Mouse (Mus musculus): ENCODE data around the gene Bcl2l12.
A peak's percentile ranks its signal among the peaks of the same experiment; 100 is the strongest.

The Bcl2l12 gene

DNA sequence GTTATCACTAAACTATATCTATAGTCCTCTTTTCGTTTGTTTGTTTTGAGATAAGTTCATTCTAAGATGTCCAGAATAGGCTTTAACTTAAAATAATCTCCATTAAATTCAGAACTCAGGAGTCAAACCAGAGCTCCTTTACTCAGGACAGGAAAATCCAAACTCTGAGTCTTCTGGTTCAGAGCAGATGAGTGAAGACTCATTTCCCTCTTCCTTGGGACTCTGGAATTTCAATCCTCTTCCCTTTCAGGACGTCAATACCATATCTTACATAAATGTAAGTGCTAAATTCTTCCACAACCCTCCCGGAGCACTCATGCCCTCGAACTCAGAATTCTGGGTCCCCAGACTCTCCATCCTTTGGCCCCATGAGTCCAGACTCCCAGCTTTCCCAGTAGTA, 18.2 kb upstream of the Bcl2l12 start:
- no peak for DNase-seq

DNA sequence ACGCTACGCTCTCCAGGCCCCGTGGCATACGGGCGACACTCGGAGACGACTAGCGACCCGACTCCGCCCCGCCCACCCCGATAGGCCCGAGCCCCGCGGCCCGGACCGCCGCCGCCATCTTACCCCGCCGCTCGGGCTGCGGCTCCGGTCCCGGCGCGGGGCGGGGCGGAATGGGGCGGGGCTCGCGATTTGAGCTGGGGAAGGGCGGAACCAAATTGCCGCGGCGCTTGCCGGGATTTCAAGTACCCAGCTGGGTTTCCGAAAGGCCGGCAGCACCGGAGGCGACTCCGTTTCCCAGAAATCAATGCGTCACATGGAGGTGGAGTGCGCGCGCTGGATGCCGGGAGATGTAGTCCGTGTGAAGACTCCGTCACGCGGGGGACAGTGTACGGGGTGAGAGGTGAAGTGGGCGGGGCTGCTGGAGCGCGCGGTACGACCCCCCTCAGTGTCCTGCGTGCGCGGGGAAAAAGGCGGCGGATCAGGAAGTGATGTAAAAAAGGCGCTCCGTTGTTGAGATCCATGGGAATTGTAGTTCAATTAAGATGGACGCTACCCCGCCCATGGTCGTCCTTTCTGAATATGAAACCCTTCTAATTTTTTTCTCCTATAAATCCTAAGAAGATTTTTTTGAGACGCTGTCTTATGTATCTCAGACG, 17.6 kb upstream of the Bcl2l12 start, which contains the start of gene Scaf1:
Gene Scaf1, minus strand, starts transcription at position 407 of the 656 bp plus-strand sequence.
- peak; percentile 98 for DNase-seq

DNA sequence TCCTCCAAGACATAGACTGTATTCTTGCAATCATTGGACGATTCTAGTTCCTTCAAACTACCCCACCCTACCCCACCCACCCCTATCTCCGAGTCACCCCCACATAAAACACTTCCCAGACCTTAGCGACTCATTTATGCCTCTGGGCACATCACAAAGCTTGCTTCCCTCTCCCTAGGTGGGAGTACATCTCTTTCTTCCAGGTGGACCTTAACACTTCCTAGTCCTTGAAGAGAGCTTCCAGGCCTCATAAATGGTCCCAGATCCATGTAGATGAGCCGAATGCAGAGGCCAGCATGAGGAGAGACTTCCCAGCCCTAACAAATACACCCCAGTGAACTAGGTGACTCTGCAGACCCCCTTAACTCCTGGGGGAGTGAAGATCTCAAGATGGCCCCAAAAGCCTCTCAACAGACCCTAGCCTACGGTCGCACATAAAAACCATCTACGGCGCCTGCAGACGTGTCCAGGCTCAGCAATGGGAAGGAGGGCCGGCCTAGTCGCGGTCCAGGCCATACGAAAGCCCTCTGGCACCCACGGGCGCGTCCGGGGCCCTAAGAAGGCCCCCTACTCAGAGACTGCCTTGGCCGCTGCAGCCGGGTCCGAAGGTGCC, 16.9 kb upstream of the Bcl2l12 start:
- no peak for DNase-seq

DNA sequence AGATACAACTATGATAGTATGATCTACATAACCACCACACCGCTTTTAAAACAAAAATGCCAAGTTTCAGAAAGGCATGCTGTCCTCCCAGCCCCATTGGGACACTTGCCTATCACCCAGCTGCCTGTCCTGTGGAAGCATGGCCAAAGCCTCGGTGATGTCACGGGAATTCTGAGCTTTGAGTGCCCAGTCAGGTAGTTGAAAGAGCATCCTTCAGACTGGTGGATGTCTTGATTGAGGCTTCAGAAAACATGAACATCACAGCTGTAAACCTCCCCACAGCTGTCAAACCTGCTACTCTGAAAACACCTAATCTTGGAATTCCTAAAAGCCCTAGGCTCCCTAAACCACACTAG, 15.6 kb upstream of the Bcl2l12 start:
- no peak for DNase-seq

DNA sequence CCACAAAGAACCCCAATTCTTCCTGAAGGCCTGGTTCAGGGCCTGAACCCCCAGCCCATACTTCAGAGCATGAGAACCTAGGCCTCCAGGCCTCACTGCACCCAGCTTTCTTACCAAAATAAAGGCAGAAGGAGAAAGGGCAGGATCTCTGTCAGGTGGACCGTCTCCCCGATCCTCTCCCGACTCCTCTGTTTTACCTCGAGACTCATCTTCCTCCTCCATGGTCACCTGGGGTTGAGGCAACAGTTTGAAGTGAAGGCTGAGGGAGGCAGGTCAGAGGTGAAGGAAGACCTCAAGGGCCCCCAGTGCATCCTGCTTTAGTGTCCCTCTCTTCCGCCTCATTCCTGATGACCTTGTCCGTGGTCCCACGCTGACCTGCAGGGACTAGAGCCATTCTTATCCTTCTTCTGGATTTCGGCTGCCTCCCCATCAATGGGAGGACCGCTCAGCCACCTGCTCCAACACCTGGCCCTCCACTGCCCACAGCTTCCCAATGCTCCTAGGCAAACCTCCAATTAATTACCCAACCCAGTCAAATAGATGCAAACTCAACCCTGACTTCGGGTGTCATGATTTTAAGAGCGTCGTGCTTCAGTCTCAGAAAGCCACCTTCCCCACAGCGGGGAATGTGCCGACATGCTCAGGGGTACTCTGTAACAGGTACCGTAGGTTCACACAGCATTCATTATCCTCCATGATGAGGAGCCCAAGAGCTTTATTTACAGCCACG, 15.0 kb upstream of the Bcl2l12 start:
- no peak for DNase-seq

DNA sequence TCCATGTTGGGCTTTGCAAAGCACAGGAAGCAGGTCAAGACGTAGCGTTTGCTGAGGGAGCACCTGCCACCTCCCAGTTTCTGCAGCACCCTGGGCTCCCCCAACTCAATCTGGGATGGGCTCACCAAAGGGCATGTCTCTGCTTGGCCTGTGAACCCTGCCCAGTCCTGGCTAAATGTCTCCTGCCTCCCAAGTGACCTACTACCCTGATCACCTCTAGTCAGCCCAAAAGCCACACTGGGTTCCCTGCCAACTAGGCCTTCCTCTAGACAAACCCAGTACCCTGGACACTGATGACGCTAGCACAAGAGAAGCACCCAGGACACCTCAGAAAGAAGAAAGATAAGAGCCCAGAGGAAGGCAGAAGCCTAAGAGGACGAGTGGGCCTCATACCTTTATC, 14.3 kb upstream of the Bcl2l12 start:
- DNase-seq, result no peak

DNA sequence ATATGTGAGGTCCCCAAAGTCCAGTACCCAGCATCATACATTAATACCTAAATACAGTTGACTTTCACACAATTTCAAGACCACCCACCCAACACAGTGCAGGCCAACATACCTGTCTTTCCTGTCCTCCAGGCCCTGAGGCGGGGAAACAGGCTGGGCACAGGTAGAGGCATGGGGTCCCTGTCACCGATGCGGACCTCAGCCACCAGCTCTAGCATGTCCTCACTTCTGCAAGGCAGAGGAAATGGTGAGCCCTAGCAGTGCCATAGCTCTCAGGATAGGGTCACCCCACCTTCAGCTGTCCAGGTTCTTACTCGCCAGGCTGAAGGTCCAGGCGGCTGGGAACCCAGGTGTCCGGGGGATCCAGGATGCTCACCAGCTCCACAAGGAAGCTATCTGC, 13.5 kb upstream of the Bcl2l12 start:
- no peak for DNase-seq

DNA sequence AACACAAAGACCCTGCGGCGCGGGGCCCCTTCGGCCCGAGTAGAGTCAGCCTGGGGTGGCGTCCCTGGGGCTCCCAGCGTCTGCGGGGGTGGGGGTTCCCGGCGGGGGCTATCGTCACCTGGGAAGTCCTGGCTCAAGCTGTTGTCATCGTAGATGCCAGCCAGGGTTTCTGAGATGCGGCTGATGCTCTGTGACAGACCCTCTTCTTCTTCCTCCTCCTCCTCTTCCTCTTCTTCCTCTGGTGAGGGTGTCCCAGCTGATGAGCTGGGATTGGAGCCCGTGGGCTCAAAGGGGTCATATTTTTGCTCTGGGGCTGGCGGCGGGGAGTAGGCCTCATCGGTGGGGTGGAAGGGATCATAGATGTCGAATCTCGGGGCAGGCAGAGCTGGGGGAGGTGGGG, 9.9 kb upstream of the Bcl2l12 start:
- no peak for DNase-seq

DNA sequence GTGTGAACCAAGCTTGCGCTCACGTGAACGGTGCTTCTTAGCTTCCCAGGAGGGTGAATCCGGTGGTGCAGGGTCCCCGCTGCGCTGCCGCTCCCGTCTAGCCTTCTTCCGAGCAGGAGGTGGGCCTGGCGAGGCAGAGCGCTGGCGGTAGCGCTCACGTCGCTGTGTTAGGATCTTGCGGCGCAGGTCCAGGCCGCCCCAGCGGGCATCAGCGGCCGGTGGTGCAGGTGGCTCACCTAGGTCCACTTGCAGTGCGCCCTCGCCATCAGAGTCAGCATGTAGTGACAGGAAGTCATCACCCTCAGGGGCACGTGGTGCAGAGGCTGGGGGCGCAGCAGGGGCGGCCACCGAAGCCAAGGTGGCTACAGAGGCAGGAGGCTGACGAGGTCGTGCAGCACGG, 9.3 kb upstream of the Bcl2l12 start:
- no peak for DNase-seq

DNA sequence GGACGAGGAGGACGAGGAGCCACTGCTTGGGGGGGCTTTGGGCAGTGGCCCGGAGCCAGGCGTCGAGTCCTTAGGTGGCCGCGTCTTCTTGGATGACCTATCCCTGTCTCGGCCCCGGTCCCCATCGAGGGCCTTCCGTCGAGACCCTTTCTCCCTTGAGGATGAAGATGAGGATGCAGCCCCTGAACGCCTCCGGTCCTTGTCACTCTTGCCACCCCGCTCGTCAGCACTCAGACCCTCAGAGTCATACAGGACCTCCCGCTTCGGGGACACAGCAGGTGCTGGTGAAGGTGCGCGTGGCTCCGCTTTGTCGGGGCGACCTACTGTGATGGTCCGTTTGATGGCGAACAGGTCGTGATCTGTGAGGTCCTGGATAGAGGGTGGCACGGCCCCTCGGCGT, 8.6 kb upstream of the Bcl2l12 start:
- no peak for DNase-seq

DNA sequence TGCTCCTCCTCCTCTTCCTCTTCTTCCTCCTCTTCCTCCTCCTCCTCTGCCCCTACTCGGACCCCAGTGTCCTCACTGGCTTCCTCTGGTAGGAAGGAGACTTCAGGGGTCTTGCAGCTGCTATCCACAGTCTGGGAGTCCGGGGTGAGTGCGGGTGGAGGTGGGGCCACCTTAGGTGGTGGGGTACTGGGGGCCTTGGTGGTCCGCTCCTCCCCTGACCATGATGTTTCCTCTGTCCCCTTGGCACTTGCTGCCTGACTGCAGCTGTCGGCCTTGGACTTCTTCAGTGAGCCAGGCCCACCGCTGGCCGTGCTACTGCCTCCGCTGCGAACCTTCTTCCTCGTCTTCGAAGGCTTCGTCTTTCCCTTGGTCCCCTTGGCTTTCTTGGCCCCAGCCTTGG, 8.0 kb upstream of the Bcl2l12 start:
- DNase-seq, result no peak

DNA sequence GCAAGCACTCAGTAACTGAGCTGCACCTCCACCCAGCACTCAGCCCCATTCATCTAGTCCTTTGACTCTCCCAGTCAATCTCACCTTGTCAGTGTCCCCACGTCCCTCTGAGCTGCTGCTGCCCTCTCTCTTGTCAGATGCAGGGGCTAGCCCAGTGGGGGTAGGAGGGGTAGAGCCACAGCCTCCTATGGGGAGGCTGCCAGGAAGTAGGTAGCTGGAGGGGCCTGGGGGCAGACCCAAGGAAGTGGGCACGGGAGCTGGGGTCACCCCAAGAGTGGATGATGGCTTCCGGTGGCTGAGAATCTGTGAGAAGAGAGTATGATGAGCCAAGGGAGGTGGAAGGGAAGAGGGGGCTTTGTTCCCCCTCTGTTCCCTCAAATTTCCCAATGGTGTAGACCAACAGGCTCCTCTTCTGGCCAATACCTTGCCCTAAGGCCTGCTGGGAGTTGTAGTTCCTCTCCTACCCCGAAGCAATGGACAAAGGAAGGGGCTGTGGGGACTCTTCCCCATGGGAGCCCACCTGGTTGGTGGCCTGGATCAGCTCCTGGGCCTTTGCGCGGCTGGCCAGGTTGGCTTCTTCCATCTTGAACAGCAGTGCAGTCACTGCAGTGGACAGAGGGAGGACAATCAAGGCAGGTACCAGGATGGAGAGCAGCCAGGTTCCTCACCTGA, 6.9 kb upstream of the Bcl2l12 start:
- DNase-seq, result no peak

DNA sequence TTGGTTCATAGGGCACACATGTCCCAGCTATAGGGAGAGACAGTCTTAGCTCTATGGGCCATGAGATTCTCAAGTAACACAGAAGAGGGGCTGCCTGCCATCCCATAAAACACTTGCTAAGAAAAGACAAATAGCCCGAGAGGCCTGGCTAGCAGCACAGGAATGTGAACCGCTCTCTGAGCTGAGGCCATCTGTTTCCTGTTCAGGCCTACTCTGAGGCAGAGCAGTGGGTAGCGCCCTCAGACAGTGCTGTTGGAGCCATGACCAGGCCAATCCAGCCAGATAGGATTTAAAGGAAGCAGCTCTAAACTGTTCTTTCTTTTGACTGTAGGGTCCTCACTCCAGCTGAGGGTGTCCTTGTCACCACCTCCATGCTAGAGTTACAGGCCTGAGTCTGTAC, 6.0 kb upstream of the Bcl2l12 start:
- no peak for DNase-seq

DNA sequence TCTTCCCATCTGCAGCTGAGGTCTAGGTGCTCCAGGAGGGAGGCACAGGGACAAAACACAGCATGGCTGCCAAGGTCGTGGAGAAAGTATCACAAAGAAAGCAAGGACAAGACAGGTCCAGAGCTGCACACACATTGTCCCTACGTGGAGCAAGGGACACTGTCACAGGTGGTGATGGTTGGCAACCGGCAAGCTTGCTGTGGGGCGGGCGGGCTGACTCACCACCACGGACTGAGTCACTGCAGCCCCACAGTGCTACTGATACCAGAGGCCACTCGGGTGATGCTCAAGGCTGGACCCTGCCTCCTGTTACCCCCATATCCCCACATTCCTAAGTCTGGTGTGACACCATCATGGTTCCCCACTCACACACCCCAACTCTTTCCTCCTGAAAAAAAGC, 3.9 kb upstream of the Bcl2l12 start:
- DNase-seq, result no peak

DNA sequence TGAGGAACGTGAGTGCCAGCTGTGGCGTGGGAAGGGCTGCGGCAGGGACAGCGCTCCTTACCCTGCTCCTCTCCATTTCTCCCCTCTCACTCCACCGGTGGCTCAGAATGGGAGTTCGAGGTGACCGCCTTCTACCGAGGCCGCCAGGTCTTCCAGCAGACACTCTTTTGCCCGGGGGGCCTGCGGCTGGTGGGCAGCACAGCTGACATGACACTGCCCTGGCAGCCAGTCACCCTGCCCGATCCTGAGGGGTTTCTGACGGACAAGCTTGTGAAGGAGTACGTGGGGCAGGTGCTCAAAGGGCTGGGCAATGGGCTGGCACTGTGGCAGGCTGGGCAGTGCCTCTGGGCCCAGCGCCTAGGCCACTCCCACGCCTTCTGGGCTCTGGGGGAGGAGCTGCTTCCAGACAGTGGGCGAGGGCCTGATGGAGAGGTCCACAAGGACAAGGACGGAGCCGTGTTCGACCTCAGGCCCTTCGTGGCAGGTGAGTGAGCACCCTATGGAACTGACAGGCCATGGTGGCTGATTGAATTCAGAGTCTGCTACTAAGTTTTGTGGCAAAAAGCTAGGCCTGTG, 2.1 kb upstream of the Bcl2l12 start:
- DNase-seq, result no peak

DNA sequence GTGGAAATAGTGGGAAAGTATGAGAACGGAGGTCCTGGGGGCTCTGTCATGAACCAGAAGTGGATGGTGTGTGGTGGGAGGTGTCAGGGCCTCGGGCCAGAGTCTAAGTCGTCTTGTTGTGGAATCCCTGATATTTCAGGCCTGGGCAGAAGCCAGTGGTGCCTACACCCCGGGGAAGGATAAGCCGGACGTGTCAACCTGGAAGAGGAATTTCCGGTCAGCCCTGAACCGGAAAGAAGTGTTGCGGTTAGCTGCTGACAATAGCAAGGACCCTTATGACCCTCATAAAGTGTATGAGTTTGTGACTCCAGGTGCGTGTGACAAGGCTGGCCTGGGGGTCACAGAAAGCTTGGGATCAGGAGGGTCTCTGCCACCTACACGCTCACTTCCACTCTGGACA, 1.2 kb upstream of the Bcl2l12 start:
- DNase-seq, result no peak

DNA sequence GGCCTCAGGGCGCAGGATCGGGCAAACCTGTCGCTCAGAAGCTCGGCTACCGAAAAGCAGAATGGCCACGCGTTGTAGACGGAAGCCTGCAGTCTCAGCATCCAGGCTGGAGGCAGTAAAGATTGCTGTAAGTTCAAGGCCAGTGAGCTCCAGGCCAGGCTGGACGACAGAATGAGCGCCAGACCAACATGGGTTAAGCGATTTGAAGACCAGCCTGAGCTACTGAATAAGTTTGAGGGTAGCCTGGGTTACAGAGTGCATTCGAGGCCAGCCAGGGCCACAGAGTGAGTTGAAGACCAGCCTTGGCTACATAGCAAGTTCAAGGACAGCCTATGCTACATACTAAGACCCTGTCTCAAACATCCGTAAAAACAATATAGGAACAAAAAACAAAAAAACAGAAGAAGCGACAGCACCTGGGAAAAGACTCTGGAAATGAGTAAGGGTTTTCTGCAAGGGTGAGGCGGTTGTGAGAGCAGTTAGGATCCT, 528 bp downstream of the Bcl2l12 start:
- no peak for DNase-seq

DNA sequence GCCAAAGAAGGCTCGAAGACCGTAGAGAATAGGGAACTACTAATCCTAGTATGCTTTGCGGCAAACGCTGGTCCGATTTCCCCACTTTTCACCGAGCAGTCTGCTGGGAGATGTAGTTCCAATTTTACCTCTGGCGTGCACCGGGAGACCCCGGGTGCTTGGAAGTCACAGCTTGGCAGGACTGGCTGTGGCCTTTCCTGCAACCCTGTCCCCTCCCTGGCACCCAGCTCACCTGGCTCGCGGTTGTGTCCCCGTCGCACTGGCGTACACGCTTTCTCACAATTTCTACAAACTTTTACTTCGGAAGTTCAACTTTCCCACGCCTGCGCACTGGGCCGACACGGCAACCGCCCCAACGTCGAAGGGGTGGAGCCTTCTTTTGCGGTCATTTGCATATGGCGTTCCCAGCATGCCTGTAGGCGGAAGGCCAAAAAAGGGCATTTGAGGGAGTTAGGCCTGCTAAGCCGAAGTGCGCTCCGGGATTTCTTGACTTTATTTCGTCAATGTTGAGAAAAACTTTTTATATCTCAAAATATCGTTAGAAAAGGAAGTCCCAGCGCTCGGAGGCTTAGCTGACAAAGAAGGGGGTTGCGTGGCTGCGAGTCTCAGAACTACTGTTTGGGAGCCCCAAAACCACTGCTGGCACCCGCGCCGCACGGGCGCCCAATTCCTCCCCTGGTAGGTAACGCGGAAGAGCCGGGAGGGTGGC, 1.1 kb downstream of the Bcl2l12 start, which contains the start of gene Irf3:
Gene Irf3, plus strand, starts transcription at position 418 of the 709 bp plus-strand sequence.
- peak; percentile 98 for DNase-seq

DNA sequence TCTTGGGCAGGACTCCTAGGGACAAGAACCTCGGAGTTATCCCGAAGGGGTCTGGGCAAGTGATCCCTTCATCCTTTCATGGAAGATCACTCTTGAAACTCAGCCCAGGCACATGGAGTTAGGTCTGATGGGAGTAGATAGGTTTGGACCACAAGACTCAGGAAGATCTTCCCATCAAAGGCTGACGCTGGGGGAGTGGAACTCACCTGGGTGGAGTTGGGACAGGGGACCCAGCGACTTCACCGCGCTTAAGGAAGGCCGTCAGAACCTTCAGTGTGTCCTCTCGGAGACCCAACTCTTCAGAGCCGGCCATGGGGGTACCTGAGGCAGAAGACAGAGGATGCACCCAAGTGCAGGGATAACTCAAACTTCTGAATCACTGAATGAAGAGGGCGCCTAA, 1.8 kb downstream of the Bcl2l12 start:
- DNase-seq, result peak; percentile 37

DNA sequence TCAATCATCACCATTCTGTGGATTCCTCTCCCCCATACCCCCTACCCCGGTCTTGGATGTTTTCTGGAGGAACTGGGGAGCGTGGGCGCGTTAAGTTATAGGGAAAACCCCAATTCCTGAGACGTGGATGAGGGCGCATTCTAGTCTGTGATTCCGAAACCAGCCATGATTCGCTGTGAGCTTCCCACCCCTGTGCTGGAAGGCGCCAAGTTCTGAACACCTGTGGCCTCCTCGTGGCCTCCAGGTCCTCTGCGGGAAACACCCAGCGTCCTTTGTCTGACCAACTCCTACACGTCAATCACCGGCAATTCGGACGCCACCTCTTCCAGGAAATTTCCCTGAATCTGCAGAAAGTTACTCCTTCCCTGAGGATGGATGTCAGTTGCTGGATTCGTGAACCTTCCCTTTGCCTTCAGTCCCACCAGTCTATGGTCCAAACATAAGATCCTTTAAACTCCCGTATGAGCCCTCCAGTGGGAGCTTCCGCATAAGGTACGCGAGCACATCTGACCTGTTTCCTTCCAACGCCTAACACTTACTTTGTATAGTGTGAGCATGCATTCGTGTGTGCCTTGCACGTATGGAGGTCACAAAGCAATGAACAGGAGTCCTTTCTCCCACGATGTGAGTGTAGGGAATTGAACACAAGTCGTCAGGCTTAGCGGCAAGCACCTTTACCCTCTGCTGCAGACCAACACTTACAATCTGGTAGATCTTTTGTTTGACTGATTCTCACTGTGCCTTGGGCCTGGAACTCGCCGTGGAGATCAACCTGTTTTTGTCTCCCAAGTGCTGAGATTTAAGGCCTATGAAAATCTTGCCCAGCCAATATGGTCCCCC, 11.4 kb downstream of the Bcl2l12 start:
- DNase-seq, result no peak

DNA sequence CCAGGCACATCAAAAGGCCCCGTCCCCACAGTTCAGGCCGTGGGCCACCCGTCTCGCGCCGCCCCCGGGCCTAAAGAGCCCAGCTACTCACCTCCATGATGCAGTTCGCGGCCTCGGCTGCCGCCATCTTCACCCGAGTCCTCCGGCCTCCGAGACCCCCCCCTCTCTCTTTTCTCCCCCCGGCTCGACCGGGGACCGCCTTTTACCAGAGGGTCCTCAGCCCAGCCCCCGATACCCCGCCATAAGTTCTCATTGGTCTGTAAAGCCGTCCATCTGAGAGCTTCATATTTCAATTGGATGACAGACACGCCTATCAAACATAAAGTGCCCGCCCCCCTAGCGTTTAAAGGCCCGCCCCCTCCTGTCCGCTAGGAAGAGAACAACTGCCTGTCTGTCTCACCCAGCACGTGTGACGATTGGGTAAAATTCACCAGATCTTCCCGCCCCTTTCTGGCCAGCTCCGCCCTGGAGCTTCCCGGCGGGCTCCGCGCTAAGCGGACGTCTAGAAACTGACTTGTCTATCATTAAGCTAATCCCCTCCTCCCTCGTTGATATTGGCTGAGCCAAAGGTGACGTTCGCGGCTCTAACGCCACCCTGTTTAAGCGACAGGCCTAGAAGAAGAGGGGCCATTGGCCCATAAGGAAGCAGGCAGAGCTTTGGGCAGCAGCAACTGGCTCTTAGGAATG, 12.2 kb downstream of the Bcl2l12 start, which contains the start of gene Prmt1:
Gene Prmt1, minus strand, starts transcription at position 377 of the 687 bp plus-strand sequence.
- DNase-seq, result peak; percentile 93

Data from thymus, postnatal 4 days (tissue).